Mouse (Mus musculus): ENCODE data around the gene Orai2. TPM values are rescaled to one million over a fixed set of nuclear protein-coding genes. Genes with fewer than 3 reads are reported as not detected.

Orai2 gene
- 7.3 and 8.8 TPM in 2 replicates for total RNA-seq (2012; rRNA removed)
- 6.4 and 7.3 TPM in 2 replicates for total RNA-seq (2014; rRNA removed)
- 7.4 TPM in 2 replicates for polyA plus RNA-seq (2012; ENCODE audit: insufficient read length, low read depth)

GRCm38 (mm10) chr5:136170512-136171362 lies at the start of gene Orai2:
Orai2 (minus strand) TSS chr5:136170713.
- Histone ChIP-seq H3K27me3 (replicated peaks) (no peaks in the 10 kb centered on the region), H3K4me3 (replicated peaks in 1 of 3; ENCODE audit: low read depth in 2 of 3, low read length in 2 of 3, poor library complexity in 1 of 3) (peak within 1 kb of the TSS; percentile 66 to 85 (median 70)), H3K4me1 (ENCODE audit: control insufficient read depth in 1 of 2, insufficient read depth in 2 of 2) (peaks cover 6 to 46% of the 10 kb centered on the region in 2 experiments; a peak in 3 of 4 replicates), H3K9ac (ENCODE audit: insufficient read depth, low read depth) (peak within 1 kb of the TSS; percentile 74), H3K9me3 (replicated peaks; ENCODE audit: low read length) (peaks cover 10% of the 10 kb centered on the region), H3K4me2 (ENCODE audit: insufficient read depth, low read depth, poor library complexity, severe bottlenecking) (peak within 1 kb of the TSS; percentile 41), H3K36me3 (replicated peaks in 1 of 2; ENCODE audit: control insufficient read depth in 1 of 2, insufficient read depth in 1 of 2, low read length in 1 of 2) (peaks cover 7 to 29% of the 10 kb centered on the region in 2 experiments), H3K27ac (ENCODE audit: insufficient read depth, low read depth) (peak within 1 kb of the TSS; percentile 62), H3K79me2 (replicated peaks; ENCODE audit: control insufficient read depth, extremely low read depth, insufficient read depth, poor library complexity, severe bottlenecking) (no peaks in the 10 kb centered on the region)
- DNase-seq (ENCODE audit: extremely low read depth), result peak; percentile 66
- TF ChIP-seq HCFC1 (IDR thresholded peaks at IDR 0.05; ENCODE audit: low read depth, low read length) (no peak; the same call in 1 of the 2 replicates), PAX5 (IDR thresholded peaks at IDR 0.05; ENCODE audit: low read length) (no peak), MAZ (IDR thresholded peaks at IDR 0.05; ENCODE audit: low read depth, low read length) (peak; percentile 83), SIN3A (IDR thresholded peaks at IDR 0.05; ENCODE audit: low read length) (peak; percentile 45; the same call in 1 of the 2 replicates), ZC3H11A (IDR thresholded peaks at IDR 0.05; ENCODE audit: low read depth, low read length) (no peak), BHLHE40 (IDR thresholded peaks at IDR 0.05; ENCODE audit: low read depth, low read length) (peak; percentile 96), IRF4 (IDR thresholded peaks at IDR 0.05; ENCODE audit: low read depth, low read length) (0 out of 2 replicates have a peak, but pooled peaks have one; percentile 5), NRF1 (IDR thresholded peaks at IDR 0.05; ENCODE audit: low read depth, low read length) (0 out of 2 replicates have a peak, but pooled peaks have one; percentile 2), UBTF (IDR thresholded peaks at IDR 0.05; ENCODE audit: low read depth, low read length) (0 out of 2 replicates have a peak, but pooled peaks have one; percentile 24), KAT2A (IDR thresholded peaks at IDR 0.05; ENCODE audit: insufficient replicate concordance, low read length) (no peak), E2F4 (IDR thresholded peaks at IDR 0.05; ENCODE audit: insufficient replicate concordance, low read depth, low read length) (no peak), MAX (IDR thresholded peaks at IDR 0.05; ENCODE audit: low read length) (peak; percentile 97), MEF2A (IDR thresholded peaks at IDR 0.05; ENCODE audit: borderline replicate concordance, low read depth, low read length) (peak; percentile 25; the same call in 1 of the 2 replicates), POLR2A (IDR thresholded peaks at IDR 0.05; ENCODE audit: low read depth, low read length) (peak; percentile 47), ZKSCAN1 (IDR thresholded peaks at IDR 0.05; ENCODE audit: borderline replicate concordance, low read depth, low read length) (no peak), NELFE (IDR thresholded peaks at IDR 0.05; ENCODE audit: low read depth, low read length) (0 out of 2 replicates have a peak, but pooled peaks have one; percentile 47), MXI1 (IDR thresholded peaks at IDR 0.05; ENCODE audit: low read depth, low read length) (peak; percentile 97), USF2 (conservative IDR thresholded peaks at IDR 0.05; ENCODE audit: low read depth, low read length) (peak; percentile 98), ELF1 (IDR thresholded peaks at IDR 0.05; ENCODE audit: low read depth, low read length) (0 out of 2 replicates have a peak, but pooled peaks have one; percentile 24), USF1 (IDR thresholded peaks at IDR 0.05; ENCODE audit: low read depth, low read length) (peak; percentile 96), EP300 (IDR thresholded peaks at IDR 0.05; ENCODE audit: low read length) (no peak), MYC (IDR thresholded peaks at IDR 0.05; ENCODE audit: low read depth, low read length) (0 out of 2 replicates have a peak, but pooled peaks have one; percentile 13), TCF12 (IDR thresholded peaks at IDR 0.05; ENCODE audit: low read depth, low read length) (peak; percentile 10)
- in situ Hi-C loops (cut with MboI; ENCODE audit: low pct_ligation_motif_present, low pct_unique_long_range_greater_than_20kb, low sequenced_read_pairs) (loop anchor here (10.0 kb wide), 1 partner anchor 186 kb away; the partner anchor contains the start of gene Zp3), dilution Hi-C loops (cut with MboI; ENCODE audit: extremely low pct_ligation_motif_present, extremely low pct_unique_long_range_greater_than_20kb, low sequenced_read_pairs) (no loop called here)

All from CH12.LX (cell line).